Mouse (Mus musculus): ENCODE data around the gene Sh2d5. TPM values are rescaled to one million over a fixed set of nuclear protein-coding genes. Genes with fewer than 3 reads are reported as not detected.

Sh2d5 gene
- total RNA-seq (2017): 41.4 and 48.7 TPM in 2 replicates

DNA sequence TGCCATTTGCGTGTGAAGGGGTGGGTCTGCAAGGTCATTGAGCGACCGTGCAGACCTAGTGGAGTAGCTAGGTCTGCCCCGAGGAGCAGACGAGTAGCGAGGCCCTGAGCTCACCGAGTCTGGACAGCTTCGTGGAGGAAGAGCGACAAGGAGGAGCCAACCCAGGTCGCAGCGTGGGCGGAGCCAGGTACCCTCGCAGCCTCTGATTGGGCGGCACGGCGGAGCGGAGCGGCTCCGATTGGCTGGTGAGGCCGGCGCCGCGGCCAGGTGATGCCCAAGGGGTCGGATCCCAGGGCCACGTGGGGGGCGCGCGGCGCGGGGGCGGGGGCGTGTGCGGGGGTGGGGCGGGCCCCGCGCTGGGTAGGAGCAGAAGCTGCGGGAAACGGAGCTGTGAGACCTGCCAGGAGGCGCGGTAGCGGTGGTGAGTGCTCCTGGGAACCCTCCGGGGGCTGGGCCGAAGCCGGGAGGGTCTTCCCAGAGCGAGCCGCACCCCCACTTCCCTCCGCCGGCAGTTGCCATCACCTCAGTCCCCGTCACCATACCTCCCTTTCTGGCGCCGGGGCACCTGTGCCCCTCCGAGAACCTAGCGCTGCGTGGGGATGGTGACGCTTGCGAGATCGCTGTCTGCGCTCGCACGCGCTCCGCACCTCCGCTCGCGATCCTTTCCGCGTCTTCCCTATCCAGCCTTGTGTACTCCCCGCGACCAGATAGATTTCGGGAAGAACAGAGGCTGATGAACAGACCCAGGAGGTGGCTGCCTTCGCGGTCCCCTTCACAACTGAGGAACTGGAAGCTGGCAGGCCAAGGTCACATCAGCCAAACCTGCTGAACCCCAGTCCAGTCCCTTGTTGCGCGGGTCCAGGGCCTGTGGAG is at the start of gene Sh2d5, which contains the start of gene Kif17:
TSS of gene Sh2d5 (plus strand) at position 316 of the 873 bp plus-strand sequence.
TSS of gene Kif17 (plus strand) at position 348 of the 873 bp plus-strand sequence.
- peak; percentile 74 to 81 for ATAC-seq (replicated peaks in 1 of 2; ENCODE audit: insufficient read depth in 1 of 2, low FRiP score in 2 of 2, low TSS enrichment in 1 of 2, low read depth in 1 of 2, poor library complexity in 2 of 2, severe bottlenecking in 2 of 2)

DNA sequence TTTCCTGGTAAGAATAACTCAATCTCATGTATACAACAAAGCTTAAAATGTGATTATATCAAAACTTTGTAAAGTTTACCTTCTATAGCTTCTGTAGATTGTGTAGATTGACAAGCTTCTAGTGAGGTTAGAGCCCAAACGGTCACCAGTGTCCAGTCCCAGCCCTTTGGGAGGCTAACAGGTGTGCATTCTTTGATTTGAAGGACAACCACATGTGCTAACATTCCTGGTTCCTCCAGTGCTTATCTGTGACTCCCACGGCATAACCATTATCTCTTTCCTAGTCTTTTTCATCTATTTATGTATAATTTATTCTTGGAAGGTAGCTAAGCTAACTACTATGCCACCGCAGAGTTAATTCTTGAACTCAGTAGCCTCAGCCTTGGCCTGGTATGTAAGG is 49.4 kb upstream of the Sh2d5 start:
- no peak for ATAC-seq (replicated peaks in 1 of 2; ENCODE audit: insufficient read depth in 1 of 2, low FRiP score in 2 of 2, low TSS enrichment in 1 of 2, low read depth in 1 of 2, poor library complexity in 2 of 2, severe bottlenecking in 2 of 2)

DNA sequence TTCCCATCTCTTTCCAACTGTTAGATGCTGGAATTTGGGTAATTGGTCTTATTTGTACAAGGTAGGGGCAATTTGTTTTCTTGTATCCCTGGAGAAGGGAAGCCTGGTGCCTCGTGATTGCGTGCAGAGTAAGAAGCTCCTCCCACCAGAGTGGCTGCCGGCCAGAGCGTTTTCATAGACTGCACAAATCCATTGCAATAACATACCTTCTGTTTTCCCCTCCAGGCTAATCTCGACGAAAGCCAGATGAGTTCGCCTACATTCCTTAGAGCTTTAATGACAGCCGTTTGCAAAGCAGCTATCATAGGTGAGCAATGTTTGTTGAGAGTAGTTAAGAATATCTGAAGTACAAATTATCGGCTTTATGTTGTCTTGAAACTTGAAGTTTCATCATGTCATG is 48.5 kb upstream of the Sh2d5 start:
- no peak for ATAC-seq (replicated peaks in 1 of 2; ENCODE audit: insufficient read depth in 1 of 2, low FRiP score in 2 of 2, low TSS enrichment in 1 of 2, low read depth in 1 of 2, poor library complexity in 2 of 2, severe bottlenecking in 2 of 2)

DNA sequence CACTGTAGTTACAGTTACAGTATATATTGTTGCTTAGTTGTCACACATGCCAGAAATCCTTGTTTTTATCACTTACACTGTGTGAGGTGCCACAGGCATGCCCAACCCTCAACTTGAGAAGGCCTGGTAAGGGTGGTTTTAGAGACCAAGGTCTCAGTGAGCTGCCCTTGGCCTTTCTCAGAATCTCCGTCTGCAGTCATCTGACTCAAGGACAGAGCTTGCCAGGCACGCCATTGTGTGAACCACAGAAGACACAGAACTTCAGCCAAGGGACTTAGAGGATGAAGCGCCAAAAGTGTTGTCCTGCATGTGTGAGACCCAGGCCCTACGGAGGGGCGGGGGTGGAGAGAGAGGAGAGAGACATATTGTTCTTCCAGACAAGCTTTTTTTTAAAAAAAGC is 40.1 kb upstream of the Sh2d5 start:
- ATAC-seq (replicated peaks in 1 of 2; ENCODE audit: insufficient read depth in 1 of 2, low FRiP score in 2 of 2, low TSS enrichment in 1 of 2, low read depth in 1 of 2, poor library complexity in 2 of 2, severe bottlenecking in 2 of 2): no peak

DNA sequence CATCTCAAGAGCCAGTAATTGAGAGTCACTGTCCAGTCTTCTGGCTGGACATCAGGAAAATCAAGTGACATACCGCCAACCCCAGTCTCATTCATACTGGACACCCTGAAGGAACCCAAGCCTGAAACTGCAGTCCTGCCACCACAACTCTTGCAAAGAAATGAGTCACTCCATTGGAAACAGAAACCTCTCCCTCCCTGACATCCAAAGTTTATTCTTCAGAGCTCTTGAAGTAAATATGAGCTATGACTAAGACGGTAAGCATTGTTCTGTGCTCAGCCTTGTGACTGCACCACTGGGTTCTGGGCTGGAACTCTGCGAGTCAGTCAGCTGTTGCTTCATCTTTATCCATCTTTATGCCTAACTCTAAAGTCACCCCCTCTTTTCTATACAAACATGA is 36.3 kb upstream of the Sh2d5 start:
- no peak for ATAC-seq (replicated peaks in 1 of 2; ENCODE audit: insufficient read depth in 1 of 2, low FRiP score in 2 of 2, low TSS enrichment in 1 of 2, low read depth in 1 of 2, poor library complexity in 2 of 2, severe bottlenecking in 2 of 2)

DNA sequence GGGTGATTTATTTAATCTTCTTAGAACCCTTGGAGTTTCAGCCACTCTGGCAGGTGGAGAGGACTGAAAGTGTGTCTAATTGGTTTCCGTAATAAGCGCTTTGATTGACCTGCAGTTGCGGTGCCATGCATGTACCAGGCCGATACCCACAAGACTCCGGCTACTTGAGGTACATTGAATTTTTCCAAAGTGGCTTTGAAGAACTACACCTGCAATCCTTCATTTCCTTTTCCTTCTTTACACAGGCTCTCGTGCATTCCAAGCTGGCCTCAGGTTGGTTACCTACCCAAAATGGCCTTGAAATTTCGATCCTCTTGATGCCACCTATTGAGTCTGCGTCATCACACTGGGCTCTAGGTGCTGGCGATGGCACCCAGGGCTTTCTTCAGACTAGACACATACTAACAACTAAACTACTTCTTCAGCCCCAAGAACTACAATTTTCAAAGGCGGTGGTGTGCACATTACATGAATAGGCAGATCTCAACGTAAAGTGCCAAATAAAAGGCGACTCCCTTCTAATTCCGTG is 34.5 kb upstream of the Sh2d5 start:
- no peak for ATAC-seq (replicated peaks in 1 of 2; ENCODE audit: insufficient read depth in 1 of 2, low FRiP score in 2 of 2, low TSS enrichment in 1 of 2, low read depth in 1 of 2, poor library complexity in 2 of 2, severe bottlenecking in 2 of 2)

DNA sequence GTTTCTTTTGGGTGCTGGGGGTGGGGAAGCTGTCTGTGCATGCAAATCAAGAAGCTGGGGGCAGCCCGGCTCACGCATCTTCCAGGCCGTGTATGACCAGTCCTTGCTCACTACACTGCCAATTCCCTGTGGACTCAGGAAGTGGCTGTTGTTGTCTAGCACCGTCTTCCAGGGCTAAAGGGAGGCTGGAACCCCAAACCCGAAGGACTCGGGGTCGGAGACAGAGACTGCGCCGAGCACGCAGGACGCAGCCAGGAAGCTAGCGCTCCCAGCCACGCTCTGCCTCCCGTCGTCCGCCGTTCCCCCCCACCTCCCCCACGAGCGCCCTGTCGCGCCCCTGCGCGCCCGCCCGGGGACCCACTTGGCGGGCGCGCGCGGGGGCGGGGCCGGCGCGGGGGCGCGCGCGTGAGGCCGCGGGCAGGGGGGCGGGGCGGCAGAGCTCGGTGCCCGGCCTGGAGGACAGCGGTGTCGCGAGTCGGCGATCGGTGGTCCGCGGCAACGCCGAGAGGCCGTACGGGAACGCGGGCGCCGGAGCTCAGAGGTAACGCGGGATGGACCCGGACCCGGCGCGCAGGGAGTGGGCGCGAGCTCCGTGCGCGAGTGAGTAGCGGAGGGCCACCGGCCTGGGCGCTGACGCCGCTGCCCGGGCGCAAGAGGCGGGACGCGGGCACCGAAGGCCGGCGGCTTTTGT is 33.9 kb upstream of the Sh2d5 start, which contains the start of gene Hp1bp3:
TSS of gene Hp1bp3 (plus strand) at position 97 of the 691 bp plus-strand sequence.
- peak; percentile 46 to 61 for ATAC-seq (replicated peaks in 1 of 2; ENCODE audit: insufficient read depth in 1 of 2, low FRiP score in 2 of 2, low TSS enrichment in 1 of 2, low read depth in 1 of 2, poor library complexity in 2 of 2, severe bottlenecking in 2 of 2)

DNA sequence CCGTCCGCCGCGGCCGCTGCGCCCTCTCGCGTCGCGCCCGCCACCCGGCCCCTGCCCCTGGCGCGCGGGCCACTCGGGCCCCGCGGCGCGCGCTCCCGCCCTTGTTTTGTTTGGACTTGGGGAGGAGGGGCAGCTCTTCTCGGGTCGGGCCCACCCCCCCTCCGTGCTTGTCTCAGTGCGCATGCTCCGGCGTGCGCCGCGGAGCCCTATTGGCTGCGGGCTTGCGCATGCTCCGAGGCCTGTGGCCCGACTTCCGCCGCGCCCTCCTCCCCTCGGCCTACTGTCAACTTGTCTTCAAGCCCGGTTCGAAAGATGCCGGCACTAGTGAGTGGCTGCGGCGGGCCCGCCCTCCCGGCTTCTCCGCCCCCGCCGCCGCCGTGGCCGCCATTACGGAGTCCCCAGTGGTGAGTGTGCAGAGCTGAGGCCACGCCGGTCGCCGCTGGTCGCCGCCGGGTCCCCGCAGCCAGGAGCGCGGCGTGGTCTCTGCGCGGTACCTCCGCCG is 33.3 kb upstream of the Sh2d5 start:
- ATAC-seq (replicated peaks in 1 of 2; ENCODE audit: insufficient read depth in 1 of 2, low FRiP score in 2 of 2, low TSS enrichment in 1 of 2, low read depth in 1 of 2, poor library complexity in 2 of 2, severe bottlenecking in 2 of 2): peak; percentile 90 to 92

DNA sequence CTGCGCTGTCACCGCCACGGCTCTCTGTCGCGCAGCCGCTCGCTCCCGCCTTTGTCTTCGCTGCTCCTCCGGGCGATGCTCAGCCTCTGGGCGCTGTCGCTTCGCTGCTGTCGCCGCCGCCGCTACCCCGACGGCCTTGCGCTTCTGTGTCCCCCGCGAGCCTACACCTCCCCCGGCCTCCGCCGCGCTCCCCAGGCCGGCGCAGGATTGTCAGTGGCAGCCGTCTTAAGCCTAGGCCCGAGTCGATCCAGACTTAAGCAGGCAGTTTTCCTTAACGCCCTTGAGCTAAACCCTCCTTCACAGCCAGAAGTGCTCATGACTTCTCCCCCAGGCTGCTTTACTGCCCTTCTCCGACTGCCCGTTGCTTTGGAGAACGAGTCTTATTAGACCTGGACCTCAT is 32.8 kb upstream of the Sh2d5 start:
- ATAC-seq (replicated peaks in 1 of 2; ENCODE audit: insufficient read depth in 1 of 2, low FRiP score in 2 of 2, low TSS enrichment in 1 of 2, low read depth in 1 of 2, poor library complexity in 2 of 2, severe bottlenecking in 2 of 2): peak in 1 of 2 experiments; percentile 3; a peak in 1 of 4 replicates

DNA sequence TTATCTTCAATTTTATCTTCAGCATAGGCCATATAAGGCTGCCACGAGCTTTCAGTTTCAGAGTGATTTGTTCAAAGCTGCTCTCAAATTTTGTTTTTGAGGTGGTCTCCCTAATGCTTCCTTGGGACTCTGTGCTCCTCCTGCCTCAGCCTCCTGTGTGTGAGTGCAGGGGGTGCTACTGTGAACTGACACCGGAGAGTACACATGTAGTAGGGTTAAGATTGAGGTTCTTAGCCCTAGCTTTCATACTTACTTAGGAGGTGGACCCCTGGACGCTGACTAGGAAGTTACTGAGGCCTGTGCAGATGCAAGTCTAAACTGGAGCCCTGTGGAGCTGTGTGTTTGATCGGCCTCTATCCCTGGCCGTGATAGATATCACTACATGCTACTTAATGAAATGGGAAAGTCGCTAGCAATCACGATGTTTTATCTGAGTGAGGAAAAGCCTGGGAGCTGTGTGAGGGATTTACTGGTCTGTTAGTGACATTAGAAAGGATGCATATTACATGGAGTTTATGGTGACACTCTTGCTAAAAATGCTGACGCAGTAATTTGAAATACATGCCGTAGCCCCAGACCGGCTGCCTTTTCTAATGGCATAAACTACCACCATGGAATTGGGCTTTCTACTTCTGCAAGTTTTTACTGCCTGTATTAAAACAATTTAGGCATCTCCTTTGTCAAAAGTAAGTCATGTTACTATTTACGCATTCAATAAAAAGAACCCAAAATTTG is 32.1 kb upstream of the Sh2d5 start:
- ATAC-seq (replicated peaks in 1 of 2; ENCODE audit: insufficient read depth in 1 of 2, low FRiP score in 2 of 2, low TSS enrichment in 1 of 2, low read depth in 1 of 2, poor library complexity in 2 of 2, severe bottlenecking in 2 of 2): no peak

DNA sequence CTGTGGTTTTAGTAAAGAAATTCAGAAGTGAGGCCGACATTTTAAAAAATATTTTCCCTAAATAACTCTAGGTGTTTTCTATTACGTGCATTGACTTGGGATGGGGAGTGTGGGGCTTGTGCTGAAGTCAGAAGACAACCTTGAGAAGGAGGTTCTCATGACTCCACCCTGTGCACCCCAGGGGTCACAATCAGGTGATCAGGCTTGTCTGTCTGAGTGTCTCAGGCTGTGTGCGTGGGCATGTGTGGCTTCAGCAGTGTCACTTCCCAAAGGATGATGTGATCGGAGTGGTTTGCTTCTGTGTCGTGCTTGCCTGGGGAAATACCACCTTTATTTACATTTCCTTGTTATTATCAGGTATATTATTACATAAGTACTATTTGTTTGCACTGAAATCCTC is 30.9 kb upstream of the Sh2d5 start:
- ATAC-seq (replicated peaks in 1 of 2; ENCODE audit: insufficient read depth in 1 of 2, low FRiP score in 2 of 2, low TSS enrichment in 1 of 2, low read depth in 1 of 2, poor library complexity in 2 of 2, severe bottlenecking in 2 of 2): no peak

DNA sequence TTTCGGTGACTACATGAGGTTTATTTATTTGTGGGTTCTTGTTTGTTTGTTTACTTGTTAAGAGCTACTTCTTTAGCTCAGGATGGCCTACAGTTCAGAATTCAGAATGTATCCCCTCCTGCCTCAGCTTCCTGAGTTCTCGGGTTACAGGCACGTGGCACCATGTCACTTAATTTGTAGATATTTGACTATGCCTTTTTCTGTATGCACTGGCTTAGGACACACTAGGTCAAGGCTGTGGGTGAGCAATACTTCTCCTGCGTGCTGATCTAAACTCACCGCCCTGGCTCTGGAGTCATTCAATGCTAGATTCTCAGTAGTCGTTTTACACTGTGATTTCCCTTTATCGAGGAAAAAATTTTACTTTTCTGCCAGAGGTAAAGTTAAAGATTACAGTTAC is 29.4 kb upstream of the Sh2d5 start:
- ATAC-seq (replicated peaks in 1 of 2; ENCODE audit: insufficient read depth in 1 of 2, low FRiP score in 2 of 2, low TSS enrichment in 1 of 2, low read depth in 1 of 2, poor library complexity in 2 of 2, severe bottlenecking in 2 of 2): no peak

DNA sequence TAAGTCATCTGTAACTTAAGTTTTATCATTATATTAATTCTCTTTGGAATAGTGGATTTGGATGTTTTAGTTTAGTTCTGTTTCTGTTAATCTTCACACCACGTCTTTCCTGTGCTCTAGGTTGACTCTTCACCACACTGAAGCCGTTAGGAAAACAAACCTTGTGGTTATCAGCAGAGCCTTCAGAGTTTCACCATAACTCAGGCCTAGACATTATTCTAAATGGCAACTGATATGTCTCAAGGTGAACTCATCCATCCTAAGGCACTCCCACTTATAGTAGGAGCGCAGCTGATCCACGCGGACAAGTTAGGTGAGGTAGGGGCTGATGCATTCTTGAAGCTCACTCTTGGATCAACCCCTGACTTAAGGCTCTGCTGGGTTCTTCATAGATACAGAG is 28.8 kb upstream of the Sh2d5 start:
- ATAC-seq (replicated peaks in 1 of 2; ENCODE audit: insufficient read depth in 1 of 2, low FRiP score in 2 of 2, low TSS enrichment in 1 of 2, low read depth in 1 of 2, poor library complexity in 2 of 2, severe bottlenecking in 2 of 2): no peak

DNA sequence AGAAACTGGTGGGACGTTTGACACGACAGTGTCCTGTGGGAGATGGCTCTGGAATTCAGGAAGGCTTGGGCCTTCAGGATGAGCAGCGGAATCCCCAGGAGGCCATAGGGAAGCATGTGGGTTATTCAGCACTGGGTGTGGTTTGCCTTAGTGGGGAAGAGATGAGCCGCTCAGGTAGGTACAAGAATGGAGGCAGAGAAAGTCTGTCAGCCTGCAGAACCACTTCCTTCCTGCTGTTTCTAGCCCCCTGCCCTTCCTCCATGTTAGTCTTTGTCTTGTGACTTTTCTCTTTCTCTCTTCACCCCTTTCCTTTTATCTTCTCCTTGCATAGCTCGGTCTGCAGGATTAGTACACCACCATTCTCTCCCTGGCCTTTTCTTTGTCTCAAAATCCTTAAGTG is 27.8 kb upstream of the Sh2d5 start:
- no peak for ATAC-seq (replicated peaks in 1 of 2; ENCODE audit: insufficient read depth in 1 of 2, low FRiP score in 2 of 2, low TSS enrichment in 1 of 2, low read depth in 1 of 2, poor library complexity in 2 of 2, severe bottlenecking in 2 of 2)

DNA sequence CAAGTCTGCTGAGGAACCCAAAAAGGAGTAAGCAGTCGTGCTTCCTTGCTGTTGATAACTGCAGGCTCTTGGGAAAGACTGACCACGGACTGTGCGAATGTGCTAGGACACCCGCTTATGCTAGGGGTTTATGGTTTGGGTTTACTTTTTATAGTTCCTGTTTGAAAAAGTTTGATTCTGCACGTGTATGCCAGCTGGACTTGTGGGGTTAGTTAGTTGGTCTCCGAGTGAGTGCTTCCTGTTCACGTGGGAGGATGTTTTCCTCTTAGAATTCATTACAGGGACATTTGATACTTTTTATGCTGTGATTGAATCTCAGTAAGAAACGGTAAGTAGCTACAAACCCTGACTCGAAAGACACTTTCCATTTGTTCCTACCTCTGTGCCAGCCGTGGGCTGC is 26.6 kb upstream of the Sh2d5 start:
- peak in 1 of 2 experiments; percentile 35; a peak in 1 of 4 replicates for ATAC-seq (replicated peaks in 1 of 2; ENCODE audit: insufficient read depth in 1 of 2, low FRiP score in 2 of 2, low TSS enrichment in 1 of 2, low read depth in 1 of 2, poor library complexity in 2 of 2, severe bottlenecking in 2 of 2)

DNA sequence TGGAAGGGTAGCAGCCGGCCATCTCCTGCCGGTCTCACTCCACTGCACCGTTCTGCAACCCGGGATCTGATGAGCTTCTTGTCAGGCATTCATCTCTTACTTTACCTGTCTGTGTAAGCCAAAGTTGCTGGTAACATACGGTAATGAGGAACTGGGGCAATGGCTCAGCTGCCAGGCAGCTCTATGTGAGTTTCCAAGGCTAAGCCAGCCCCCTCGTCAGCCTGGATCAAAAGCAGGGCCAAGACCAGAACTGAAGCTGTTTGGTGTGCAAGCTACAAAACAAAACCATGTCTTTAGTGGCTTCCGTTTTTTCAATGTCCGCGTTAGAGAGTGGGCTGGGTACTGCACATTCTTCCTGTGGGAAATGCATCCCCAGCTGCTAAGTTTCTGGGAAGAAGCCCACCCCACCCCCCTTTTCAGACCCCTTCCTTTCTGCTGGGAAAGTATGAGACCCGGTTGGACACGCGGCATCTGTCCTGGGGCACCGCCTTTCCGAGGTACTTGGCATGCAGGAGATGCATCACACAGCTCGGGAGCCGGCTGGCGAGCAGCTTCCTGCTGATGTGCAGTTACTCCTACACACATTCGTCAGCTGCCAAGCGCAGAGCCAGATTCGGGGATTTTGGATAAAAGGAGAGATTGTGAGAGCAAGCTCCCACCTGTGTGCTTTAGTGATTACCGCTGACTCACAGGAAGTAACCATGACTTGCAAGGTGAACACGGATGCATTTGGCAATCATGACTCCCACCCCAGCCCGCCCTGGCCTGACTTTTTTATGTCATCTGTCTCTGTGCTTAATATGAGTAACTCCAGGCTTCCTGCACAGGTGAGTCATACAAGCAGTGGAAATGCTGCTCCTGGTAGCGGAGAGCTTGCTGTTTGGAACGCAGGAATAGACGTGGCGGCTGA is 3.2 kb upstream of the Sh2d5 start:
- no peak for ATAC-seq (replicated peaks in 1 of 2; ENCODE audit: insufficient read depth in 1 of 2, low FRiP score in 2 of 2, low TSS enrichment in 1 of 2, low read depth in 1 of 2, poor library complexity in 2 of 2, severe bottlenecking in 2 of 2)

Data from hematopoietic stem cell, adult 5-6 weeks (primary cell).